Mouse (Mus musculus) cortical plate, adult 2 months (tissue): ENCODE data around the gene Gldc. TPM values are rescaled to one million over a fixed set of nuclear protein-coding genes. Genes with fewer than 3 reads are reported as not detected.

Experiments used
- H3K27ac ChIP-seq: fragments of 200-500 bp; 2 replicates; pipeline ENCODE4 v1.5.1; 2012; ENCODE audit warnings: low read length, control low read depth, inconsistent platforms; ENCODE audit not compliant: insufficient read depth
- H3K4me1 ChIP-seq: fragments of 200-500 bp; 2 replicates; pipeline ENCODE4 v1.6.1; 2011; ENCODE audit warnings: low read length; ENCODE audit not compliant: control insufficient read depth, insufficient read depth
- H3K4me3 ChIP-seq: fragments of 200-500 bp; 2 replicates; pipeline ENCODE4 v1.5.1; 2011; ENCODE audit warnings: mild to moderate bottlenecking, low read length, control low read depth; ENCODE audit not compliant: insufficient read depth
- CTCF ChIP-seq: fragments of 200-500 bp; IDR thresholded peaks from 2 replicates; pipeline ENCODE4 v1.5.1; 2011; ENCODE audit warnings: mild to moderate bottlenecking, control low read depth, low read length; ENCODE audit not compliant: insufficient read depth; ENCODE audit errors: extremely low read depth
- POLR2A ChIP-seq: fragments of 200-500 bp; IDR thresholded peaks from 2 replicates; pipeline ENCODE4 v1.6.1; 2011; ENCODE audit warnings: mild to moderate bottlenecking, low read length, control low read depth; ENCODE audit not compliant: insufficient read depth; ENCODE audit errors: extremely low read depth
- polyA plus RNA-seq: library from polyadenylated mRNA; depleted of rRNA; stranded (reverse); fragments of >200 nt; gene quantifications from 2 replicates; pipeline ENCODE4 v1.2.3, GENCODE M21; 2012; rRNA removed

Gldc gene
- polyA plus RNA-seq, 1 experiment, result 28.9 TPM

- no peak overlapping the region for H3K27ac ChIP-seq
- no peaks in the 10 kb centered on the region; the same call in 1 of the 2 replicates for H3K4me1 ChIP-seq
- H3K4me3 ChIP-seq, result no peak overlapping the region
- TF ChIP-seq CTCF (no peak), POLR2A (no peak)
Observed at GRCm38 (mm10) chr19:30091644-30092295, 83.5 kb downstream of the Gldc start.

DNA sequence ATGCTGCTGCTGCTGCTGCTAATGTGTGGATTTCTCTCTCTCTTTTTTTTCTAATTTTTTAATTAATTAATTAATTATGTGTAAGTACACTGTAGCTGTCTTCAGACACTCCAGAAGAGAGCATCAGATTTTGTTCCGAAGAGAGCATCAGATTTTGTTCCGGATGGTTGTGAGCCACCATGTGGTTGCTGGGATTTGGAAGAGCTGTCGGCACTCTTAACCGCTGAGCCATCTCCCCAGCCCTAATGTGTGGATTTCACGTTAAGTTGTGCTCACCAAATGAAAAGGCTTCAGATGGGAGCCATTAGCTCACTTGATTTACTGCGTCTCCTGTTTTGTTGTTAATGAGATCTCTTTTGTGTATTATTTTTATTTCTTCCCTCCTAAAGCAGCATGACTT is 85.1 kb downstream of the Gldc start:
- Histone ChIP-seq H3K27ac (no peak overlapping the region), H3K4me1 (no peaks in the 10 kb centered on the region; the same call in 1 of the 2 replicates), H3K4me3 (no peak overlapping the region)
- TF ChIP-seq CTCF (no peak), POLR2A (no peak)

DNA sequence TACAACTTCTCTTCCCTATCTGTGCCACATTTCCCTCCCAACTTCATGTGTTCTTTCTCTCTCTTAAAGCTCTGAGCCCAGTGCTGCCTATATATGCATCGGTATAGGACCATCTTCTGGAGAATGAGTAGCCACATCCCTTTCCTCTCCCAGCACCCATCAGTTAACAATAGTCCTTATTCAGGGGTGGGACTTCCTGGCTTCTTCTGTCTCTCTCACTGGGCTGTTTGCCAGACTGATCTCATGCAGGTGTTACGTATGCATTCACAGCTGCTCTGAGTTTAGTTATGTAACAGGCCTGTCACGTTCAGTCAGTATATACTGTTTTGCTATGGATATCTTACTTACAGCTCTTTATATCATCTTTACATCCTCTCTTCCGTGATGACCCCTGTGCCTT is 109.4 kb downstream of the Gldc start:
- no peak overlapping the region for H3K4me3 ChIP-seq
- TF ChIP-seq CTCF (no peak), POLR2A (no peak)

GRCm38 (mm10) chr19:30054218-30054617 is 121.0 kb downstream of the Gldc start:
- Histone ChIP-seq H3K4me3 (no peak overlapping the region), H3K4me1 (peaks cover 3% of the 10 kb centered on the region), H3K27ac (no peak overlapping the region)
- TF ChIP-seq POLR2A, result no peak
- no peak for TF ChIP-seq CTCF

More for the DNA sequence above, 109.4 kb downstream of the Gldc start:
- peaks cover 2% of the 10 kb centered on the region; the same call in 1 of the 2 replicates for H3K4me1 ChIP-seq
- 0 out of 2 replicates have a peak overlapping the region, but pooled peaks have one; percentile 30 for H3K27ac ChIP-seq

DNA sequence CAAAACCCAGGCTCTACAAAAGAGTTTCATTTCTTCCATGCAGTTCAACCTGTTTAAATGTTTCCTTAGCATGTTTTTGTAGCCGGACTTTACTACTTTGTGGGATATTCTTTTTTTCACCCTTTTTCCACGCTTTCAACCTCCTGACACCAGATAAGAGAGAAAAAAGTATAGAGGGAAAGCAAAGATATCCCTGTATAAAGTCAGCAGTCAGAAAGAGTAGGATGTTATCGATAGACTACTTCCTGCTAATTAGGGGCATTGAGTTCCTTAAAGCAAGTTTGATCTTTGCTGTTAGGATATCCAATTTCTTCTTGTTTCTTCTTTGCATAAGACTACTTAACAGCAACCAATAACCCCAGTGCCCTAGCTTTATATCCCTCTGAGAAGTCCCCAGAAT is 123.8 kb downstream of the Gldc start:
- no peak overlapping the region for H3K27ac ChIP-seq
- no peak for TF ChIP-seq POLR2A
- H3K4me1 ChIP-seq, result peaks cover 6% of the 10 kb centered on the region
- no peak overlapping the region for H3K4me3 ChIP-seq

- Histone ChIP-seq H3K4me1 (peaks cover 6% of the 10 kb centered on the region), H3K27ac (no peak overlapping the region), H3K4me3 (no peak overlapping the region)
- no peak for TF ChIP-seq CTCF
- no peak for TF ChIP-seq POLR2A
Observed at GRCm38 (mm10) chr19:30050584-30050983, 124.6 kb downstream of the Gldc start.

Other genes starting within 250 kb of the Gldc start
- gene Trpd52l3, start 171.6 kb downstream of the Gldc start, polyA plus RNA-seq, result not detected in 2 replicates
- 67.3 and 69.1 TPM in 2 replicates for gene Uhrf2, start 144.9 kb downstream of the Gldc start, polyA plus RNA-seq
- not detected in 2 replicates for gene Mbl2, start 57.5 kb upstream of the Gldc start, polyA plus RNA-seq